Mouse (Mus musculus) T-cell, adult 2 months (primary cell): ENCODE data around the gene Cyp1a2.

Source experiments
- DNase-seq: peaks from one replicate; pipeline ENCODE4 v3.0.0; 2022; ENCODE audit warnings: low spot score

Gene Cyp1a2

DNA sequence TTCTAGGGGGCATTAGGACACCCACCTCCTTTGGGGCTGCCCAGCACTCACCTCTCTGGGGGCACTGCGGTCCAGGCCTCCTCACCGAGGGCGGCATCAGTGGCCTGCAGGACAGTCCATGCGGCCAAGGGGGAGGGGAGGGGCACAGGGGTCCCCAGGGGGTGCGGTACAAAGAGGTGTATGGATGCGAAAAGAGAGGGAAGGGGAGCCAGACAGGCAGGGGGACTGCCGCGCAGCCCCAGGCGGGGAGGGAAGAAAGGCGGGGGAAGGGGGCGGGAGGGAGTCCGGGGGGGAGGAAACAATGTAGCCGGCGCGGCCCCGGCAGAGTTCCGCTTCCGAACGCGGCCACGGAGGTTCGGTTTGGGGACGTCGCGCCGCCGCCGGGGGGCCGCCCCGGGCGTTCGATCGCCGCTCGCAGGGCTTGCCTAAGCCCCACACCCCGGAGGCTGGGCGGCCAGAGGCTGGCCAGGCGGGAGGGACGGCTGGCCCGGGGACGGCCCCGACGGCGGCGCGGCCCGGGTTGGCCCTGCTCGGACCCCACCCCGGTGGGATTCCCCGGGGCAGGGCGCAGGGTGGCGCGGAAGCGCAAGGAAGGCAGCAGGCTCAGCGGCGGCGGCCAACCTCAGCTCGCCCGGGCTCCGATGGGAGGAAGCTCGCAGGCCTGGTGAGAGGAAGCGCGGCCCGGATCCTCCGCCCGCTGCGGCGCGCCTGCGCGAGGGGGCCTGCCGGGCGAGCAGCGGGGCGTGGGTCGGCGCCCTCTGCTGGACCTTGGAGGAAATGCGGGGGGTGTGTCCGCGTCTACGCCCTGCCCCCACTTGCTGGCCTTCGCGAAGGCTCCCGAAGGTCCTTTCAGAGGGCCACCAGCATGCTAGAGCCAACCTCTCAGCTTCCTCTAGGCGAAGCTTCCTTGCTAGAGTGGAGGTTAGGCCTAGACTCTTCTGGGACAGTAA lies 38.3 kb downstream of the Cyp1a2 start:
- peak; percentile 92 for DNase-seq

GRCm38 (mm10) chr9:57644442-57644943 lies 39.0 kb downstream of the Cyp1a2 start:
- no peak for DNase-seq

- DNase-seq, result peak; percentile 34
Measured at GRCm38 (mm10) chr9:57643856-57644180, 39.7 kb downstream of the Cyp1a2 start.

GRCm38 (mm10) chr9:57643169-57643855 lies 40.2 kb downstream of the Cyp1a2 start:
- DNase-seq, result no peak

GRCm38 (mm10) chr9:57641775-57642550 lies 41.5 kb downstream of the Cyp1a2 start:
- peak; percentile 56 for DNase-seq

DNA sequence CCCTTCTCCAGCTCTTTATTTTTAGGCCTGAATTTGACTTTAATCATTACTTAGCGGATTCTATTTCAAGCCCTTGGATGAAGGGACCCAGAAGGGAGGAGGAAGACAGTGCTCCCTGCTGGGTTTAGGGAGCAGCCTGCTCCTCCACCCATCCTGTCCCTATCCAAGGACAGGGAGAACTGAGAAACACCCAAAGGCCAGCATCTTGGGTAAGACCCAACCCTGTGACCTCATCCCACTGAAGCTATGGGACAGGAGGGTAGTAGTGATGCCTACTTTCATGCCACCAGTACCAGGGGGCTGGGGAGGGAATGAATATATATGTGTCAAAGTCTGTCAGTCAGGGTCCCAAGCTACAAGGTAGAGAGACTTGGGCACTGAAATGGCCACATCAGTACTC lies 42.5 kb downstream of the Cyp1a2 start:
- DNase-seq, result no peak

DNA sequence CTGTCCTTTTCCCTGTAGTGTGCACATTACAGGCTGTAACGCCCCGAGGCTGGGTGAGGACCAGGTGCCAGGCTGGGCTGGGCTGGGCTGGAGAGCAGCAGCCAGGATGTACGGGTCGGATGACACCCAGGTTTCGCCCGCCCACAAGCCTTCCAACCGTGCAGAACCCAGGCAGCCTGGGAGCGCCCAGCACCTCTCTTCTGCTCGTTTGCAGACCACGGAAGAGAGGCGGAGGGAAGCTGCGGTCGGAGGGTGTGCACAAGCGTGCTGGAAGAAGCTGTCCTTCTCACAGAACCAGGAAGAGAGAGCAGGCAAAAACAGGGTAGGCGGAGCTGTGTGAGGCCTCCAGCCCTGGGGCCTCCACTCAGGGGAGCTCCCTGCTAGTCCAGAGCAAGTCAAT lies 43.1 kb downstream of the Cyp1a2 start:
- DNase-seq, result peak; percentile 94

GRCm38 (mm10) chr9:57639661-57640328 lies 43.7 kb downstream of the Cyp1a2 start:
- DNase-seq, result no peak

DNA sequence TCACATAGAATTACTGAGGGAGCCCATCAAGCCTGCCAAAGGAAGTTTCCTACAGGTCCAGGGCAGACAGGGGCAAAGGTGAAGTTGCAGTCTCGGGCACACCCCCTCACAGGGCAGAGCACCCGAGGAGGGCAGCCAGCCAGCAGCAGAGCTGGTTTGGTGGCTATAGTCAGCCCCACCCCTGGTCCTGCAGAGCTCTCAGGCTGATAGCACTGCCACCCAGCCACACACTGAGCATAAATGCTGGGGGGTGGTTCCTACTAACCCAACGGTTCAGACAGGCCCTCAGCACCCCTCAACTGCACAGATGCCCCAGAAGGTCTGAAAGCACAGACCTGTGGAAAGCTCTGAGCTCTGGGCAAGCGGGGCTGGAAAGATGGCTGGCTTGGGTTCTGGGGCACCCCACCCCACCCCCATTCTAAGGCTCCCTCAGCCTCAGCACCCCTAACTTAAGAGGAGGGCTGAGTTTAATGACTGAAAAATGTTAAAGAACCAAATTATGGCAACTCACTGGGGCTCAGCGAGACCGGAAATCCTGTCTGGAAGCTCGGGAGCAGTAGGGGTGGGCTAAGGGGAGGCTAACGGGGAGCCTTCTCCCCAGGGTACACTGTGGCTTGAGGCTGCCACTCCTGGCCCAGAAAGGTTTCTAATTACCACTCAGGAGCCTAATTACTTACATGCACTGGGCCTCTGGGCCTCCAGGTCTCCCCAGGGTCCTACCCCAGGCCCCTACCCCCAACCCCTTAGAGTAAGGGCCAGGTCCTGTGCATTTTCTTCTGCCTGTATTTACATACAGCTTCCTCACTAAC lies 44.6 kb downstream of the Cyp1a2 start:
- DNase-seq, result no peak

GRCm38 (mm10) chr9:57637741-57638322 lies 45.7 kb downstream of the Cyp1a2 start:
- no peak for DNase-seq

- DNase-seq, result no peak
Measured at GRCm38 (mm10) chr9:57637272-57637671, 46.2 kb downstream of the Cyp1a2 start.

GRCm38 (mm10) chr9:57633481-57634024 lies 50.0 kb downstream of the Cyp1a2 start:
- peak; percentile 76 for DNase-seq

GRCm38 (mm10) chr9:57629118-57629874 lies 54.2 kb downstream of the Cyp1a2 start:
- peak; percentile 79 for DNase-seq

- no peak for DNase-seq
Measured at GRCm38 (mm10) chr9:57628717-57629116, 54.8 kb downstream of the Cyp1a2 start.

GRCm38 (mm10) chr9:57627892-57628291 lies 55.6 kb downstream of the Cyp1a2 start:
- DNase-seq, result no peak

- no peak for DNase-seq
Measured at GRCm38 (mm10) chr9:57627191-57627590, 56.3 kb downstream of the Cyp1a2 start.
